Mouse (Mus musculus): Measurements from ENCODE around the gene Gm44502.

GRCm38 (mm10) chr15:89460298-89460697 is 30.8 kb upstream of the Gm44502 start:
- TF ChIP-seq GATA1 (IDR thresholded peaks at IDR 0.05; ENCODE audit: low read length) (no peak), TAL1 (IDR thresholded peaks at IDR 0.05; ENCODE audit: low read length) (no peak)
